Mouse (Mus musculus): ENCODE results near the gene Fuk.
"Not testable (repeated sequence)": the region's sequence is repeated elsewhere in the genome, so short reads cannot be mapped to it uniquely, and the experiment has no call there.

Gene Fuk

DNA sequence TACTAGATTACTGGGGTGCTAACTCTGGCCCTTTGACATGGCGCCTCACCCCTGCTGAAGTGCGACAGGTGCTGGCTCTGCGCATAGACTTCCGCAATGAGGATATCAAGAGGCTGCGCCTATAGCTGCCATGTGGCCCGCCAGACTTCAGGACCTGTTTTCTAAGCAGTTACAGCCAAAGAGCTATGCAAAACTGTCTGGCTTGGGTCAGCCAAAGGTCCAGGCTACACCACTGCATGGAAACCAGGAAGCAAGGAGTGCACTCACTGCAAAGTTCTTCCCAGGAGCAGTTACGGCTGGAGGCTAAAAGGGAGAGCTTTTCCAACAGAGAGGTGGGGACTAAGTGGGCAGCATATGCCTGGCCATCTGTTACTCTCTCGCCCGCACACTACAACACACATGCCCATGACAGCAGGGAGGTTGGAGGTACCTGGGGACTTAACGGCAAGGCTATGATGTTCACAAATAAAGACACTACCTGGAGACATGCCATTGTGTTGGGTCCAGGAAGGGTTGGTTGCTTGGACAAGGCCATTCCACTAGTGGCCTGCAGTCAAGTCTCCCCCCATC, 20.5 kb downstream of the Fuk start:
- DNase-seq (ENCODE audit: low read depth, low spot score) = no peak

DNA sequence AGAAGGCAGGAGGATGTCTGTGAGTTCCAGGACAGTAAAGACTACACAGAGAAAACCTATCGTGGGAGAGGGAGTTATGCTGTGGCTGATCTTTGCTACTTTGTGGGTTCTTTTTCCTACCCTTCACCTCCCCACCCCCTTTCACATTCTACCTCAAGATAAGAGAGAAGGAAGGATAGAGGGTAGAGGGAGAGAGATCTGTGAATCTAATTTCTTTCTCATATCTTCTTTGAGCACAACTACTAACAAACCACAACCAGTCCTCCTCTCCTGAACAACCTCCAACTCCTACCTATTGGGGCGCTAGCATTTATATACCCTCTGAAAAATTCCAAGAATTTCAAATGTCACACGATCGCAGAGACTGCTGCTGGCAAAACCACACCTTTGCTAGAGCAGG, 24.4 kb downstream of the Fuk start:
- no peak for DNase-seq (ENCODE audit: low read depth, low spot score)

DNA sequence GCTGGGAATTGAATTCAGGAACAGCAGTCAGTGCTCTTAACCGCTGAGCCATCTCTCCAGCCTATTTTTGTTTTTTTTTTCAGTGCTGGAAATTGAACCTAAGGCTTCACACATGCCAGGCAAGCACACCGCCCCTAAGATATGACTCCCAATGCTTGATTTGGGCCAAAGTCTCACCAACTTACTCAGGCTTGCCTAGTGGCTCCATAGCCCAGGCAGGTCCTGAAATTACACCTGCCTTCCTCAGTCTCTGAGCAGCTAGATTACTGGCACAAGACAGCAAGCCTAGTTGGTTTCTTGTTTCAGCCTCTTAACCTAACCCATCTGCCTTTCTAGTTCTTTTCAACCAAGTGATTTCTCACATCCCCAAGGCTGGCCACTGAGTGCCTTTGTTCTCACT, 31.8 kb downstream of the Fuk start:
- DNase-seq (ENCODE audit: low read depth, low spot score) = no peak

DNA sequence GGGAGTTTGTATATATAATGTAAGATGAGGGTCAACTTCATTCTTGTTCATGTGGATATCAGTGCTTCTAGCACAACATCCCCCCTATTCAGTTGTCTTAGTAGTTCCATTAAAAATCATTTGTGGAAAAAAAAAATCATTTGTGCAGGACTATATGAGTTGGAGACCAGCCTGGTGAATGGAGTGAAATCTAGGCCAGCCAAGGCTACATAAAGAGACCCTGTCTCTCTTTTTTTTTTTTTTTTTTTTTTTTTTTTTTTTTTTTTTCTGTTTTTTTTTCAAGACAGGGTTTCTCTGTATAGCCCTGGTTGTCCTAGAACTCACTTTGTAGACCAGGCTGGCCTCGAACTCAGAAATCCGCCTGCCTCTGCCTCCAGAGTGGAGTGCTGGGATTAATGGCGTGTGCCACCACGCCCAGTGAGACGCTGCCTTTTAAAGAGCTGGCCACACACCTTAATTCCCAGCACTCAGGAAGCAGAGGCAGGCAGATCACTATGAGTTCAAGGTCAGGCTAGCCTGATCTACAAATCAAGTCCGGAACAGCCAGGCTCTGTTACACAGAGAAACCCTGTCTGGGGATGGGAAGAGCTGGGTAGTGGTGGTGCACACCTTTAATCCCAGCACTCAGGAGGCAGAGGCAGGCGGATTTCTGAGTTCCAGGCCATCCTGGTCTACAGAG, 40.8 kb downstream of the Fuk start:
- peak; percentile 64 for DNase-seq (ENCODE audit: low read depth, low spot score)

DNA sequence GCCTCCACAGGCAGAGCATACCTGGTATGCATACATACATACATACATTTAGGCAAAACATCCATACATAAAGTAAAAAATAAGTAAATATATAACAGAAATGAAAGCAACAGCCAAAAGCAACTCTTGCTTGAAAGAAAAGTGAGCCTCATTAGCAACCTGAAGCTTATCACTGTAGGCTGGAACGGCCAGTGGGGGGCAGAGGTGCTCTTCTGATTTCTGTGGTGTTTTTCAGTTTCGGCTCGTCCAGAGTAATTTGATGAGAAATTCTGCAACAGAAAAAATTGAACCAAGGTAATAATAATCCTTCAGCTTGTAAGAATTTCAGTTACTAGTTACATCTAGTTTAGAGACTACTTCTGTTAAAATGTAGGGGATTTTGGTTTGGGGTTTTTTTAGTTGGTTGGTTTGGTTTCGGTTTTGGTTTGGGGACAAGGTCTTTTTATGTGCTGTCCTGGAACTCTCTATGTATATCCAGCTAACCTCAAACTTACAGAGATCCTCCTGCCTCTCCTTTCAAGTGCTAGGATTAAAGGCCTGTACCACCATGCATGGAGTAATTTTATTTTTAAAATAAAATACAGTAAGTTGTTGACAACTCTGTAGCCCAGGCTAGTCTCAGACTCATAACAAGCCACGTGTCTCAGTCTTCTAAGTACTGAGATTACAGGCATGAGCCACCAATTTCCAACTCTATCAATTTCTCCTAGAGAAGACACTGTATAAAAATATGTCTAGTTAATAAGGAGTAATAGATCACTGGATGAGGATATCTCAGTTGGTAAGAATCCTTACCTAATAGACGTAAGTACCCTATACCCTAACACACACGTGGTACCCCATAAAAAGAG, 42.4 kb downstream of the Fuk start:
- no peak for DNase-seq (ENCODE audit: low read depth, low spot score)

DNA sequence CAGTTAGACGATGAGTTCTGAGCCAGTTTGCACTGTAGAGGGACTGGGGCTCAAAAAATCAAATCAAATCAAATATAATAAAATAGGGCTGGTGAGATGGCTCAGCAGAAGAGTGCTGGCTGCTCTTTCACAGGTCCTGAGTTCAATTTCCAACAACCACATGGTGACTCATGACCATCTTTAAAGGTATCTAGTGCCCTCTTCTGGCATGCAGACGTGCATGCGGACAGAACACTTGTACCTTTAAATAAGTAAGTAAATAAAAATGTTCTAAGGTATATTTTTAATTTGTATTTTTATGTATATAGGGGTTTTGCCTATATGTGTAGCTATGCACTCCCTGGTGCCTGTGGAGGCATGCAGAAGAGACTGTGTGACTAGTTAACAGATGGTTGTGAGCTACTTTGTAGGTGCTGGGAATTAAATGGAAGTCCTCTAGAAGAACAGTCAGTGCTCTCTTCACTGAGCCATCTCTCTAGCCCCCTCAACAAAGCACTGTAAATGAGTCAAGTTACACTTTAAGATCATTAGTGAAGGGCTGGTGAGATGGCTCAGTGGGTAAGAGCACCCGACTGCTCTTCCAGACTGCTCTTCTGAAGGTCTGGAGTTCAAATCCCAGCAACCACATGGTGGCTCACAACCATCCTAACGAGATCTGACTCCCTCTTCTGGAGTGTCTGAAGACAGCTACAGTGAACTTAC, 45.4 kb downstream of the Fuk start:
- no peak for DNase-seq (ENCODE audit: low read depth, low spot score)

DNA sequence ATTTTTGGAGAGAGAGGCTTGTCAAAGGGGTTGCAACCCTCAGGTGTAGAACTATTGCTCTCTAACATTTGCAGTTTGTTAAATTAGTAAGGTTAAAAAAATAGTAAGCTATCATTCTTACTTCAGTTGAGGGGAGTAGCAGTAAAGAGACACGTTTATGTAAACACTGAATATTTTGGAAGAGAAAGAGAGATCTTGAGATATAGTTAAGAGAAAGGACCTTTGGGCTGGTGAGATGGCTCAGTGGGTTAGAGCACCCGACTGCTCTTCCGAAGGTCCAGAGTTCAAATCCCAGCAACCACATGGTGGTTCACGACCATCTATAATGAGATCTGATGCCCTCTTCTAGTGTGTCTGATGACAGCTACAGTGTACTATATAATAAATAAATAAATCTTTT, 46.2 kb downstream of the Fuk start:
- DNase-seq (ENCODE audit: low read depth, low spot score) = not testable (repeated sequence)

DNA sequence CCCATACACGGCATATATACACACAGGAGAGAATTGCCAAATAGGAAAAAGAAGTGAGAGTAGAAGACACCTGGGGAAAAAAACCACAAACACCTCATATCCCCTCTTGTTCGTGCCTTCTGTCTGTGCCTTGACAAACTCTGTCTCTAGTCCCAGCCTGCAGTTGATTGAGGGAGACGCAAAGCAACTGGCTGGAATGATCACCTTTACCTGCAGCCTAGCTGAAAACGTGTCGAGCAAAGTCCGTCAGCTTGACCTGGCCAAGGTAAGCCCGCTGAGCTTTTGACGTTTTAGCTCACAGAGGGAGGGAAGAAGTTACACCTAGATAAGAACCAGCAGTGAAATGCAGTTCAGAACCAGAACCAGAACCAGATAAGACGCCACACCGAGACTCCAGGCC, 51.1 kb downstream of the Fuk start:
- no peak for DNase-seq (ENCODE audit: low read depth, low spot score)

DNA sequence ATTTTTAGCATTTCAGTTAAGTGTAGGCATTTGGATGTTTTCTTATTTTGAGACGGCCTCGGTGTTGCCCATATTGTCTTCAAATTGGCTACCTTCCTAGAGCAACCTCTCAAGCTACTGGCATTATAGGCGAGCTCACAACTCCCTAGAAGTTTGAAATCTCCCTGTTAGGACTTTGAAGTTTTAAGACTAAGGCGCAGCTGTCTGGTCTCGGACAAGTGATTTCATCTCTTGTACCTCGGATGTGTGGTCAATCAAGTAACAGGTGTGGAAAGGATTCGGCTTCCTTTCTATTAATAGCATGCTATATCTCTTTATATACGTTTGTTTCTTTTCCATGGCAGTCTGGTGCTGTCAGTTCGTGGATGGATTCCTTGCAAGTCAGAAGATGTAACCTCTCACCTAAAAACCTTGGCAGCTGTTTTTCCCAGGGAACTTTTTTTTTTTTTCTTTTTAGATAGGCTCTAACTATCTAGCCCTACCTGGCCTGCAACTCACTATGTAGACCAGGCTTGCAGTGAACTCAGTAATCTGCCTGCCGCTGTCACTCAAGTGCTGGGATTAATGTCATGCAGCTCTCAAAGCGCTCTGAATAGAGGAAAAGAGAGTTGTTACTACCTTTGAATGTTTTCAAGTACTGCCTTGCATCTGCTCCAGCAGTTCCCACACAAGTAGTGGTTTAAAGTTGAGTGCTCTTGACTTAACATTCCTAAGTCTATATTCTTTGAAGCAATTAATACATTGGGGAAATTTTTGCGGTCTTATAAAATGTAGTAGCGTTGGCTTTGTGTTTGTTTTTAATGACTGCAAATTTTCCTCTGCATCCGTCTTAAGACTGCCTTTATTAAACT, 54.4 kb downstream of the Fuk start:
- no peak for DNase-seq (ENCODE audit: low read depth, low spot score)

DNA sequence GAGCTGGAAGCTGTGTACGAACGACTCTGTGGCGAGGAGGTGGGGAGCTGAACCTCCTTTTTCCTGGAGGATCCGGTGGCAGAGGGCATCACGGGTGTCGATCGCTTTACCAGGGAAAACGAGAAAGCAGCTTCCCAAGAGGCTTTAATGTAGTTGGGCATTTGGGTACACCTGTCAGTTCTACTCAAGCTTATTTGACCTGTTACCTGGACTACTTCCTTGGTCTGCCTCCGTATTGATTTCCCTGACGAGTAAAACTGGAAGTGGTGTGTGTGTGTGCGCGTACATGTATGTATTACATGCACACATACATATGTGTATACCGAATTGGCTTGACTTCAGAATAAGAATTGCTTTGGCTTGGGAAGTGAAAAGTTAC, 55.1 kb downstream of the Fuk start:
- DNase-seq (ENCODE audit: low read depth, low spot score) = no peak

DNA sequence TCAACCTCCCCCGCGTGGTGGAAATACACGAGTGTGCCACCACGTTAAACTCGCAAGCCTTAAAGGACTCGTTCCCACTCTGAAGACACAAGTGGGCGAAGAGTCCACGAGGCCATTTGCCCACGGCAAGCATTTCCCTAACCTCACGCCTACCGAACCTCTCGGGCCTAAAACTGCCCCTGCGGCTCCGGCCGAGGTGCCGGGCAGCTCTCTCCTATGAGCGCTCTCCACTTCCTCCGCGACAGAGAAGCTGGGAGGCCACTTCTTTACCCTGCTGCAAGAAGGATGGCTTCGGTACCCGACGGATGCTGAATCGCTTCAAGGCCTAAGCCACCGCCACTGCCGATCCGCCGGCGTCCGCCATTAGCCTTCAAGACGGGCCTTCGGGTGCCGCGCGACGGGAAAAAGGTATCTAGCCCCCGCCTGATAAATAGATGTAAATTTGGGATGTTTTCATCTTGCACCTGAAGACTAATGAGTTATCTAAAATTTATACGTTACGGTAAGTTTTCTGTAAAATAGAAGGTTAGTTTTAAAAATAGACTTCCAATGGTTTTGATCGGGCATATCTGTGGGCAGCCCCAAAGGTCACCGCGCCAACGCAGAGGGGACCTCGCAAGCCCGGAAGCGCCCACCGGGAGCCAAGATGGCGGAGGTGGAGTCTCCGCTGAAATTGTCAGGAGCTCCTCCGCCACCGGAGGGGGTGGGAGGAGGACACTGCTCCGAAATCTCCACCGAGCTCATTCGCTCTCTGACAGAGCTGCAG, 55.7 kb downstream of the Fuk start, which contains the start of the genes Cog4 and Sf3b3:
Gene Cog4, plus strand, starts transcription at position 196 of the 766 bp plus-strand sequence.
Gene Sf3b3, minus strand, starts transcription at position 383 of the 766 bp plus-strand sequence.
- DNase-seq (ENCODE audit: low read depth, low spot score) = peak; percentile 73

DNA sequence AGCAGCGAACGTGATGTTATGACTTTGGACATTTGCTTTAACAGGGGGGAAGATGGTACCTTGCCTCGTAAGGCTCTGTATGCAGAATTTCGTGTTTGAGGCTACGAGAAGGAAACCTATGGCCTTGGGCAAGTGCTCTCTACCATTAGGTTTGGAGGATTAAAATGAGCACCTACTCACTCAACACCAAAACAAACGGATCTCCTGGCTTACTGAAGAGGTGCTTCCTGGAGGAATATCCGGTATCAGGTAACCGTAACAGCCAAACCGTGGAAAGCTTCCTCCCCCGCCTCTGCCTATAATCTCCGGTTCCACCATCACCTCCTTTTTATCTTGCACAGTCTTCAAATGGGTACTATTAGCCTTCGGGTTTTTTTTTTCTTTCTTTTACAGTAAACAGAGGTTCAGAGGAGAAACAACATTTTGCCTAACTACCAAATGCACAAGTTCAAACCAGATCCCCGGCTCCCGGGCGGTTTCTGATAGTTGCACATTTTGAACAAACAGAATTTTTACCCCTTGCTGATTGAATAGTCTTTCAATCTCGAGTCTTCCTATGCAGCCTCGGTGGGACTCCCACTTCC, 56.4 kb downstream of the Fuk start:
- DNase-seq (ENCODE audit: low read depth, low spot score) = no peak

DNA sequence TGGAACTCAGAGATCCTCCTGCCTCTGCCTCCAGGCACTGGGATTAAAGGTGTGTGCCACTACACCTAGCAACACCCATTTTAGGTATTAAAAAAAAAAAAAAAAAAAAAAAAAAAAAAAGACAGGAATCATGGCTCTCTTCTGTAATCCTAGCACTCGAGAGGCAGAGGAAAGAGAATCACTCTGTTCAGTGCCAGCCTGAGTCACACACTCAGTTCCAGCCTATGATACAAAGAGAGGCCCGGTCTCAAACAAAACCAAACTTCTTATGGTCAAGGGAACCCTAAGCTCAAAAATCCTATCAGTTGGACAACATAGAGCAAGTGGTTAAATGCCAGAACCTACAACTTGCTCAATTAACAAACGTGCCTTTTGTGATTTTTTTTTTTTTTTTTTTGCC, 57.3 kb downstream of the Fuk start:
- no peak for DNase-seq (ENCODE audit: low read depth, low spot score)

DNA sequence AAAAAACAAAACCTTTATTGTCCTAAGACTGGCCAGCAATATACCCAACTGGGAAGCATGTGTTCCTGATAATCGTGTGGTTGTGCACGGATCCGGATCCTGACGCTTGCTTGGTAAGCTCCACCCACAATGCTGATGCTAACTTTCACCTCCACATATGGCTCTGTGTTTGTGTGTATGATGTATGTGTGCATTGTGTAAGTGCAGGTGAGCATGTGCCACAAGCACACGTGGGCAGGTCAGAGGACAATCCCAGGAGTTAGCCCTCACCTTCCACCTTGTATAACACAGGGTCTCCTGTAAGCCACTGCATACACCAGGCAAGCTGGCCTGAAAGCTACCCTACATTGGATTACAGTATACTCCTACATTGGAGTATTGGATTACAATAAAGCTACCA, 59.1 kb downstream of the Fuk start:
- no peak for DNase-seq (ENCODE audit: low read depth, low spot score)

DNA sequence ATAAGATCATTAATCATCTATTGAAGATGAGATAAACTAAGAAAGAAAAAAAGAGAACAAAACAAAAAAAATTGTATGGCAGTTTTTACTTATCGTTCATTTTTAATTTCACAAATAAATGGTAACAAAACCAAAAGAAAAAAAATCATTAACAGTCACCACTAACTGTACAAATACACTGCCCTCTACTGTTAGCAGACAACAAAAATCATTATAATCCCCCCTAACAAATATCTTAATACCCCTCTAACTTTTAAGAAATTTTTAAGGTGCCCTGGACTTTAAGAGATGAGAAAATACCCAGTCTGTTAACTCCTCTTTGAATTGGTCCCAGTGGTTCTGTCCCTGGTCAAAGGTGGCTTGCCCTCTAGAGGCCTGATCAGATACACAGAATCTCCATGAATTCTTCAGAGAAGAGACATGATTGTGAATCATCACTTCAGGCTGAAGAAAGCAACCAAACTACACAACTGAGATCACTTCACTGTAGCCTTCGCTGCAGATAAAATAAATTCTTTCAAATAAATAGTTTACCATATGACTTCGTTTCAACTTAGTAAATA, 60.2 kb downstream of the Fuk start:
- no peak for DNase-seq (ENCODE audit: low read depth, low spot score)
